Mouse (Mus musculus) liver, embryonic 14.5 days (tissue): ENCODE results near the gene Primpol. TPM values are rescaled to one million over a fixed set of nuclear protein-coding genes. Genes with fewer than 3 reads are reported as not detected.

Source experiments
- ATAC-seq: fragments of 200-750 bp; cut with Nextera tagmentation; 2 replicates; pipeline ENCODE4 v1.8.0; 2017; ENCODE audit warnings: moderate number of reproducible peaks, mild to moderate bottlenecking, moderate library complexity; ENCODE audit not compliant: insufficient read depth
- DNase-seq, 3 experiments: peaks; one replicate each; pipeline ENCODE4 v3.0.0-alpha.2; 2012 to 2013; ENCODE audit warnings: low read depth in 3 of 3, low spot score in 3 of 3
- H3K27ac ChIP-seq: fragments of 300-500 bp; sonication (generic); 2 replicates; pipeline ENCODE4 v1.5.1; 2014; ENCODE audit warnings: moderate library complexity, mild to moderate bottlenecking, control low read depth, inconsistent platforms
- H3K27me3 ChIP-seq: fragments of 300-500 bp; sonication (generic); 2 replicates; pipeline ENCODE4 v1.6.1; 2014; ENCODE audit warnings: mild to moderate bottlenecking, low read length, moderate library complexity; ENCODE audit not compliant: control insufficient read depth, insufficient read depth
- H3K36me3 ChIP-seq: fragments of 300-500 bp; sonication (generic); replicated peaks from 2 replicates; pipeline ENCODE4 v1.6.1; 2014; ENCODE audit warnings: low read depth; ENCODE audit not compliant: control insufficient read depth, insufficient read depth
- H3K4me1 ChIP-seq, 2 experiments: fragments of 200-500 bp in 1 of 2; fragments of 300-500 bp in 1 of 2; sonication (generic) in 1 of 2; replicated peaks; 2 replicates each; pipeline ENCODE4 v1.6.1; 2012 to 2014; ENCODE audit warnings: antibody characterized with exemption in 1 of 2, inconsistent platforms in 1 of 2, low read length in 1 of 2; ENCODE audit not compliant: control insufficient read depth in 2 of 2, insufficient read depth in 2 of 2
- H3K4me2 ChIP-seq: fragments of 300-500 bp; sonication (generic); 2 replicates; pipeline ENCODE4 v1.6.1; 2014; ENCODE audit warnings: low read depth, mild to moderate bottlenecking, control low read depth, moderate library complexity
- H3K4me3 ChIP-seq, 2 experiments: fragments of 200-500 bp in 1 of 2; fragments of 300-500 bp in 1 of 2; sonication (generic) in 1 of 2; 2 replicates each; pipeline ENCODE4 v1.5.1; 2012 to 2014; ENCODE audit warnings: low read depth in 2 of 2, low read length in 2 of 2, mild to moderate bottlenecking in 2 of 2, control low read depth in 1 of 2, inconsistent platforms in 1 of 2, moderate library complexity in 1 of 2; ENCODE audit not compliant: insufficient read depth in 1 of 2
- H3K9ac ChIP-seq: fragments of 300-500 bp; sonication (generic); replicated peaks from 2 replicates; pipeline ENCODE4 v1.6.1; 2014; ENCODE audit warnings: mild to moderate bottlenecking, control low read depth, moderate library complexity
- H3K9me3 ChIP-seq: fragments of 300-500 bp; sonication (generic); 2 replicates; pipeline ENCODE4 v1.6.1; 2016; ENCODE audit warnings: low read length, mixed read lengths; ENCODE audit not compliant: control insufficient read depth
- CTCF ChIP-seq: IDR thresholded peaks from 2 replicates; pipeline ENCODE4 v1.5.1; 2016; ENCODE audit warnings: antibody characterized with exemption, low read depth, control low read depth
- EP300 ChIP-seq: IDR thresholded peaks from 2 replicates; pipeline ENCODE4 v1.6.1; 2016; ENCODE audit warnings: antibody characterized with exemption, low read depth
- WGBS: fragments of 180-500 bp; shearing (Covaris S2); extraction: QIAGEN DNeasy Blood & Tissue Kit; methylation state at CpG from one replicate; pipeline ENCODE4 v1.1.7; 2014; ENCODE audit not compliant: insufficient replicate concordance; 5-methylcytosine and 5-hydroxymethylcytosine counted together
- polyA plus RNA-seq, 2 experiments: library from polyadenylated mRNA; depleted of rRNA in 1 of 2; stranded (reverse) in 1 of 2; unstranded in 1 of 2; fragments of >200 nt; fragmentation: Nextera tagmentation in 1 of 2; extraction: Ambion mirVana in 1 of 2; gene quantifications; 2 replicates each; pipeline versions ENCODE4 v1.2.1 to v1.2.3; 2012 to 2014

Primpol gene
- polyA plus RNA-seq (2012; rRNA removed) = 3.3 and 4.0 TPM in 2 replicates
- 9.0 and 9.5 TPM in 2 replicates for polyA plus RNA-seq (2014; fragmentation: Nextera tagmentation; extraction: Ambion mirVana)

DNA sequence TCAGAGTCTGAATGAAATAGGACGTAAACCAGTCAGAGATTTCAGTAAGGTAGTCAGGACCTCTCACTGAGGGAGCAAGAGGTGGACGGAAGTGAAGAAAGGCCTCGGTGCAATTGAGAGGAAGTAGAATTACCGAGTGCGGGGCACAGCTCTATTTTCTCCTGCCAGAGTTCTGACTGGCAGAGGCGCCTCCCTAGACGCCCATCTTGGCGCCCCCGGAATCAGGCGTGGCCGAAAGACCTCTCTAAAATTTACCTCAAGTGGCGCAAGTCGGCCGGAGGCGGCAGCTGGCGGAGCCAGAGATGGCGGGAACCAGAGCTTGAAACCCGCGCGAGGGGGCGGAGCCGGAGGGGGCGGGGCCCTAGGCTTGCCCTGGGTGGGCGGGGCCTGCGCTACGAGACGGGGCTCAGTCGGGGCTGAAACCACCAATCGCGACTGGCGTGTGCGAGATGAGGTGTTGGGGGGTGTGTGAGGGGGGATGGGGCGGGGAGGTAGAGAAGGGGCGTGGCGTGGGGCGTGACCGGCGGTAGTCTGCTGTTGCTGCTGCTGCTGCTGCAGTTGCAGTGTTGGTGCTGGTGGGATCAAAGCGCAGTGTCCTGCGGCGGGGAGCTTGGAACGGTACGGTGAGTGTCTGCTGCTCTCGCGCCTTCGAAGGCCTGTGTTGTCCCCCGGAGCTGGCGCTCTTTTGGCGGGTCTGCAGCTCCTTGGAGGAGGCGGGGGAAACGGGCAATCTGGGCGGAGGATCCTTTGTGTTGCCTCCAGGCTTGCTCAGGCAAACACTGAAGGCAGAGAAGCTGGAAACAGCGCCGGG lies at the start of gene Primpol, which contains the start of gene Casp3:
TSS of gene Primpol (minus strand) at position 334 of the 811 bp plus-strand sequence.
TSS of gene Casp3 (plus strand) at position 413 of the 811 bp plus-strand sequence.
- H3K4me2 ChIP-seq = peak within 1 kb of the TSS; percentile 93
- no peaks in the 10 kb centered on the region for H3K27me3 ChIP-seq
- DNase-seq = peak; percentile 93 to 95 (median 95)
- H3K9ac ChIP-seq = peak within 1 kb of the TSS; percentile 79
- peak; percentile 92 for ATAC-seq
- TF ChIP-seq EP300 (0 out of 2 replicates have a peak, but pooled peaks have one; percentile 7), CTCF (0 out of 2 replicates have a peak, but pooled peaks have one; percentile 21)
- H3K27ac ChIP-seq = peak within 1 kb of the TSS; percentile 68
- peak within 1 kb of the TSS; percentile 69 to 73 for H3K4me3 ChIP-seq
- H3K4me1 ChIP-seq = peaks cover 20 to 24% of the 10 kb centered on the region in 2 experiments
- H3K36me3 ChIP-seq = no peaks in the 10 kb centered on the region
- WGBS = under 1% methylated on average over 54 of the region's 54 CpGs
- no peaks in the 10 kb centered on the region for H3K9me3 ChIP-seq

DNA sequence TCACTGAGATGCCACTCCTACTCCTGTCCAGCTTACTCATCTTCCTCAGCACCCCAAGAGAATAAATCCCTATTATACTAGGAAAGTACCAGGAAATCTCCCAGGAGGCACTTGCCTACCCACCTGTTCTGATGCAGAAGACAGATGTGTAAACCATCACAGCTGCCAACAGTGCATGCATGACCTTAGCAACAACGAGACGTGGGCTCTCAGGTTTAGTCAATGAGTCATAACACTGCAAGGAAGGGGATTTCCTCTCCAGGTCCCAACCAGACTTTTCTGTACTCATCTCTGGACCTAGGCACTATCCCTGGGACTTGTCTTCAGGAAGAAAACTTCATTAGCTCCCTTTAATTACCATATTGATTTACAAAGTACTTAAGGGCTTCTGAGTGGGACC lies 38.9 kb upstream of the Primpol start:
- WGBS = 52% methylated on average over 2 of the region's 2 CpGs
- no peak overlapping the region for H3K4me2 ChIP-seq

DNA sequence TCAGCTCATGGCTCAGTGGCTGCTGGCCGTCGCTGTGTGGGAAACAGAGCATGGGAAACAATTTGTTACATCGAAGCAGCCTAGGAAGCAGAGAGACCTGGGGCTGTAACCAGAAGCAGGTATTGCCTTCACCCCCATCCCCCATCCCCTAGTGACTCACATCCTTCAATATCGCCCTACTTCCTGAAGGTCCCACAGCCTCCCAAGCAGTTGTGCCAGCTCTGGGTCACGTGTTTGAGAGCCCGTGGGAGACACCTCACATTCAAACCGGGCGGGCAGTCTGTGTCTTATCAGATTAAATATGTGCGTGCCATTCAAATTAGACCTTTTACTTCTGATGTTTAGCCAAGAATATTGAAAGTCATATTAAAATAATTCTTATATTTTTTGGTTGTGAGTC lies 34.9 kb upstream of the Primpol start:
- Histone ChIP-seq H3K36me3 (no peaks in the 10 kb centered on the region), H3K4me1 (no peaks in the 10 kb centered on the region), H3K4me2 (no peak overlapping the region), H3K27me3 (no peaks in the 10 kb centered on the region), H3K9ac (no peak overlapping the region), H3K9me3 (no peaks in the 10 kb centered on the region), H3K4me3 (no peak overlapping the region), H3K27ac (no peak overlapping the region)
- ATAC-seq (no peak), DNase-seq (no peak)
- no peak for TF ChIP-seq CTCF
- TF ChIP-seq EP300 = no peak
- WGBS = 31% methylated on average over 9 of the region's 9 CpGs

More for the DNA sequence above, 38.9 kb upstream of the Primpol start:
- DNase-seq (no peak), ATAC-seq (no peak)
- TF ChIP-seq CTCF (no peak), EP300 (no peak)
- H3K4me3 ChIP-seq = no peak overlapping the region
- H3K27me3 ChIP-seq = no peaks in the 10 kb centered on the region
- no peaks in the 10 kb centered on the region for H3K9me3 ChIP-seq
- H3K36me3 ChIP-seq = no peaks in the 10 kb centered on the region
- H3K4me1 ChIP-seq = no peaks in the 10 kb centered on the region
- H3K27ac ChIP-seq = no peak overlapping the region
- H3K9ac ChIP-seq = no peak overlapping the region

DNA sequence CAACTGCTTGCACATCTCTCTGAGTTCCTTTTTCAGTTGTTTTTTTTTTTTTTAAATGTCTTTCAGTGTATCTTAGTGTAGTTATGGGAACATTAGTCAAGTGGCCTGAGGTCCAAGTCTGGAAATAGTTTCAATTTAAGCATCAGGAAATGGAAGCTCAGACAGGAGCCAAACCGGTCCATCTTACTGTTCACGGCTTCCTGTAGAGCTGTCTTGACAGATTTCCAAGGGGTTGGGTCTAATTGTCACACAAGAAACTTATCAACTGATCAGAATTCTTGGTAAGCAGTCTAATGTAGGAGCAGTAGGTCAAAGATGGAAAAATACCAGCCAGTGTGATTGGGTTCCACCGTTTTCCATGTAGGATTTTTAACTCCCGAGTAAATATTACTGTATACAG lies 31.4 kb upstream of the Primpol start:
- no peaks in the 10 kb centered on the region for H3K36me3 ChIP-seq
- H3K4me3 ChIP-seq = no peak overlapping the region
- no peak overlapping the region for H3K27ac ChIP-seq
- no peaks in the 10 kb centered on the region for H3K9me3 ChIP-seq
- no peak for TF ChIP-seq CTCF
- TF ChIP-seq EP300 = no peak
- no peak for DNase-seq
- H3K4me2 ChIP-seq = no peak overlapping the region
- H3K4me1 ChIP-seq = no peaks in the 10 kb centered on the region
- H3K9ac ChIP-seq = no peak overlapping the region
- 50% methylated on average over 4 of the region's 4 CpGs for WGBS
- no peaks in the 10 kb centered on the region for H3K27me3 ChIP-seq
- ATAC-seq = no peak

DNA sequence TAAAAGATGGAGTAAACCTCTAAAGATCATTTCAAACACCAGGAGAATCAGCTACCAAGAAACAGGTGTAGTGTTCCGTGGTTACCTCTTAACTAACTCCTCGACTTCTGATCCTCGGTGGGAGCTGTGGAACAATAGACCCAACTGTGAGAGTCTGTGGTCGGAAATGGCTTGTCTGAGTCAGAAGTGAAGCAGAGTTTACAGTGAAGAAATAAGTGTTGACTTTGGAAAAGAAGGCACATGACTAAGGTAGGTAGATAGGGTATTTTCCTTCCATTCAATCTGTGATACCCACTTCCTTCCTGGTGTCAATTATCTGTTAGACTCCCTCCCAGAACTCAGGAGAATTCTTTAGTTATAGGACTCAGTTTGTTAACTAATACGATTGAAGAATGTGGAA lies 24.3 kb upstream of the Primpol start:
- TF ChIP-seq CTCF = no peak
- TF ChIP-seq EP300 = no peak
- H3K9me3 ChIP-seq = no peaks in the 10 kb centered on the region
- no peak overlapping the region for H3K9ac ChIP-seq
- peaks cover 3% of the 10 kb centered on the region for H3K36me3 ChIP-seq
- no peak overlapping the region for H3K4me2 ChIP-seq
- H3K27me3 ChIP-seq = no peaks in the 10 kb centered on the region
- WGBS = 32% methylated on average over 5 of the region's 5 CpGs
- H3K4me3 ChIP-seq = no peak overlapping the region
- H3K4me1 ChIP-seq = peaks cover 6% of the 10 kb centered on the region in 2 experiments; a peak in 3 of 4 replicates
- DNase-seq (no peak), ATAC-seq (no peak)
- no peak overlapping the region for H3K27ac ChIP-seq
